Comparison of ENCODE assay signal across 8 mouse cellular contexts in genomic region chr17:57096623-57096920, GRCm38 (mm10). TPM values are rescaled to one million over a fixed set of nuclear protein-coding genes. Genes with fewer than 3 reads are reported as not detected.
DNase-seq lines count a peak whose midpoint lies in the region; ATAC-seq lines count a peak whose summit lies in the region.

No protein-coding gene starts in this region.

- no peaks in the 10 kb centered on the region for H3K4me1 ChIP-seq in hindbrain, embryonic 14.5 days (replicated peaks; ENCODE audit: control insufficient read depth, insufficient read depth, low read length)

- H3K36me3 ChIP-seq in hindbrain, embryonic 14.5 days (replicated peaks; ENCODE audit: control insufficient read depth, insufficient read depth), result no peaks in the 10 kb centered on the region

- ATAC-seq in hindbrain, embryonic 14.5 days (ENCODE audit: low FRiP score), result peak; percentile 79

- H3K4me3 ChIP-seq in hindbrain, embryonic 14.5 days (replicated peaks; ENCODE audit: low read length), result peak overlapping the region; percentile 11; the same call in 1 of the 2 replicates

- H3K4me2 ChIP-seq in hindbrain, embryonic 14.5 days (replicated peaks), result peak overlapping the region; percentile 34

- no peak overlapping the region for H3K9ac ChIP-seq in hindbrain, embryonic 14.5 days

- no peaks in the 10 kb centered on the region for H3K9me3 ChIP-seq in hindbrain, embryonic 14.5 days (ENCODE audit: control insufficient read depth, low read length)

- H3K27ac ChIP-seq in hindbrain, embryonic 14.5 days, result no peak overlapping the region

- WGBS in hindbrain, embryonic 14.5 days, result 2% methylated on average over 11 of the region's 11 CpGs

- DNase-seq in NIH3T3 (ENCODE audit: low read depth), result peak; percentile 91
- peak; percentile 95 to 97 for DNase-seq in cerebellum, postnatal 10 days
- peak; percentile 78 to 82 for DNase-seq in frontal cortex, postnatal 25 days (ENCODE audit: low spot score in 2 of 2)
- DNase-seq in hindbrain, embryonic 14.5 days (ENCODE audit: low spot score), result peak; percentile 83
- peak; percentile 83 to 85 for DNase-seq in layer of hippocampus, postnatal 36 days
- DNase-seq in lung, postnatal 36 days, result peak; percentile 92
- DNase-seq in retina, postnatal 1 day, result peak; percentile 82
- peak; percentile 75 to 84 for DNase-seq in urinary bladder, adult 18-20 months (ENCODE audit: low spot score in 2 of 2)

- 0 out of 2 replicates have a peak, but pooled peaks cover 7% of the 10 kb centered on the region for H3K27me3 ChIP-seq in hindbrain, embryonic 14.5 days (ENCODE audit: control insufficient read depth, insufficient read depth, low read length)

RNA-seq across cellular contexts. Expression of gene Tnfsf9, which starts 8.6 kb away (rescaled TPM):
- polyA plus RNA-seq in hindbrain, embryonic 14.5 days (2014; fragmentation: Nextera tagmentation; extraction: Ambion mirVana), result 5.6 and 6.2 TPM in 2 replicates
- 1 to 10 TPM in 1 of 2 experiments, under 1 TPM in 1; 0.88 to 1.1 TPM for total RNA-seq in layer of hippocampus, postnatal 36 days (2021)

RNA-seq across cellular contexts. Expression of gene Tubb4a, which starts 9.0 kb away (rescaled TPM):
- polyA plus RNA-seq in hindbrain, embryonic 14.5 days (2014; fragmentation: Nextera tagmentation; extraction: Ambion mirVana), result 312 and 331 TPM in 2 replicates
- 100 to 1,000 TPM; 553 to 593 TPM for total RNA-seq in layer of hippocampus, postnatal 36 days (2021)

RNA-seq across cellular contexts. Expression of gene Dennd1c, which starts 18.3 kb away (rescaled TPM):
- 2.8 and 3.6 TPM in 2 replicates for polyA plus RNA-seq in hindbrain, embryonic 14.5 days (2014; fragmentation: Nextera tagmentation; extraction: Ambion mirVana)
- 1 to 10 TPM in 1 of 2 experiments, under 1 TPM in 1; 0.92 to 1.0 TPM for total RNA-seq in layer of hippocampus, postnatal 36 days (2021)

RNA-seq across cellular contexts. Expression of gene Slc25a23, which starts 36.9 kb away (rescaled TPM):
- 40.6 and 46.8 TPM in 2 replicates for polyA plus RNA-seq in hindbrain, embryonic 14.5 days (2014; fragmentation: Nextera tagmentation; extraction: Ambion mirVana)
- 100 to 1,000 TPM; 363 to 374 TPM for total RNA-seq in layer of hippocampus, postnatal 36 days (2021)

RNA-seq across cellular contexts. Expression of gene Crb3, which starts 37.7 kb away (rescaled TPM):
- 4.0 and 4.2 TPM in 2 replicates for polyA plus RNA-seq in hindbrain, embryonic 14.5 days (2014; fragmentation: Nextera tagmentation; extraction: Ambion mirVana)
- under 1 TPM; 0.47 to 0.63 TPM for total RNA-seq in layer of hippocampus, postnatal 36 days (2021)
